Mouse (Mus musculus) CD4-positive, CD25-positive, alpha-beta regulatory T cell, adult 2 months (primary cell): ENCODE measurements around the gene Col4a2.

Source experiments
- DNase-seq: peaks from one replicate; pipeline ENCODE4 v3.0.0-alpha.2; 2012; ENCODE audit warnings: low read depth, low spot score

Col4a2 gene

DNA sequence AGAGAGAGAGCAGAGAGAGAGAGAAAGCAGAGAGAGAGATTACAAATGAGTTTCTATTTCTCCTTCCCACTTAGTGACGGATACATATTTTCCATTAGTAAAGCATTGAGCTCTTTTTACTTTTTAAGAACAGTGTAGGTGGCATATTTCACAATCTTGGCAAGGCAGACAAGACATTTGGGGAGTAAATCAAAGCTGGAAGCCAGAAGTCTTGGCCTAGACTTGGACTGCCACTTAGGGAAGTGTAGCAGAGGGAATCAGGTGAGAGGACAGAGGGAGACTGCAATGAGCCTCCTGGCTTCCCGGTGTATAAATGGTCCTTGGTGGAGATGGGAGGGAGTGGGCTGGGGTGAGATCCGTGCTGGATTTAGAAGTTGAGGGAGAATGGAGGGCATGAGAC is 70.3 kb downstream of the Col4a2 start:
- DNase-seq = no peak

DNA sequence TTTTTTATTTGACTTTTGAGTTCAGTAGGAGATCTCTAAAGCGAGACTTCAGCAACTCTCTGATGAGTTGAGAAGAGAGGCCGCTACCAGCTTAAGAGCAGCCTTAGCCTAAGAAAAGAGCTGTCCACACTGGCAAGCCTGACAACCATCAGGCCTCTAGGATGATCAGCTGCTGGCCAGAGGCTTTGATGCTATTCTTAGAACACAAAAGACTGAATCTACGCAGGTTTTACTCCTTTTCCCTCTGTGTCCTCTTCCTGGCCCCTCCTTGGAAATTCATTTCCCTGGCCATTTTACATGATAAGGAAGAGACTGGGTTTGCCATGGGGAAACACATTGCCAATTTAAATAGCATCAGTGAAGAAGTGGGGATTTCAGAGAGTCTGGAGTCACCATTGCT is 70.8 kb downstream of the Col4a2 start:
- no peak for DNase-seq

DNA sequence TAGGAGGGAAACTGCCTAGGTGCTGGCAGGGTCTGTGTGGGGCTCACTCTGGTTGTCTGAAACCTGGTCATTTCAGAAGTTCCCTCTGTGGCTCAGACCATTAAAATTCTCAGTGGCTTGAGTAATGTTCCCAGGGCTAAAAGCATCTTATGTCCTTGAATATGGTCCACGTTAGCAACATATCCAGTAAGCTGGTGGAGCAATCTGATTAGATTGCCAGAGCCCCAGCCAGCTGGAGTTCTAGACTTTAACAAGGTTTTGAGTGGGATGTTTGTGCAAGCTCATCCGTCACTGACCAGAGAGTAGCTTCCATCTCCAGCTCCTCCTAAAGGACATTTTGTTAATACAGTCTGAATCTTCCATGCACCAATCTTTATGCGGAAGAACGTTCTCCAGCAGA is 72.2 kb downstream of the Col4a2 start:
- DNase-seq = no peak

DNA sequence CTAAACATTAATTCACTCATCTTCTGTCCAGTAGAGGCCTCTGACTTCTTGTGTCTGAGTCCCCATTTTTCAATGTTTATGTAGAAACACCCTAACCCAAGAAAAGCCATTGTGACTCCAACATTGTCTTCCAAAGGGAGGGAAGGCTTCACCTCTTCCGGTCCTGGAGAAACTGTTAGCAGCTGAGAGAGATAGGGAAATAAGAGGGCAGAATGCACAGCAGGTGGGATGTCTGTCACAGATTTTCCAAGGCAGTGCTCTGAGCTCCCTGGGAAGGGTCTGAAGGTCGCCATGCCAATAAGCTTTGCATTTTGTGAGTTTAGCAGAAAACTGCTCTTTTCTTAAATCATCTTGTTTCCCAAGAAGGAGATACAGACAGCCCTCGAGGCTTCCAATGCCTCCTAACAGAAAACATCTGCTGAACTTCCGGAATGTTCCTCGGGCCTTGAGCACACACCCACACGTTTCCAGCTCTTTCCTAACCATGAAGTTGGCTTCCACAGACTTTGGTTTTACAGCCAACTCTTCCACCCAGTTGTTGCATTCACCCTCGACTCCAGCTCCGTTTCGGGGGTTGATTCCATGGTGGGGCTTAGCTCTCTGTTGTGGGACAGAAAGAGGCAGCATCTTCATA is 72.8 kb downstream of the Col4a2 start:
- no peak for DNase-seq

DNA sequence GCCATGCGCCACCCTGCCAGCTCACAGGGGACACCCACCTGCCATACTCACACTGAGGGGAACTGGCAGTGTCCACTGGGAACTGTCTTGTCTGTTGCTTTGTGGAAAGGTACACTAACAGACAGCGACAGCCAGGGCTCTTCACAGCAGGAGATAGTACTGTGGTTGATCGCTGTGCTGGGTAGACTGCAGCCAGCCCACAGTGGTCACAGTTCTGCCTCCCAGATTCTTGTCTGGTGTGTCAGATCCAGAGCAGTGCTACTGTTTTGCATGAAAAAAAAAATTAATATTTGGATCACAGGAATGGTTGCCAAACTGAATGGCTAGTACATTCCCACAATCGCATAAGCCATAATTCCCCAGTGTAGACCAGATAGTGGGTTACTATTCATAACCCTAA is 74.7 kb downstream of the Col4a2 start:
- DNase-seq = no peak

DNA sequence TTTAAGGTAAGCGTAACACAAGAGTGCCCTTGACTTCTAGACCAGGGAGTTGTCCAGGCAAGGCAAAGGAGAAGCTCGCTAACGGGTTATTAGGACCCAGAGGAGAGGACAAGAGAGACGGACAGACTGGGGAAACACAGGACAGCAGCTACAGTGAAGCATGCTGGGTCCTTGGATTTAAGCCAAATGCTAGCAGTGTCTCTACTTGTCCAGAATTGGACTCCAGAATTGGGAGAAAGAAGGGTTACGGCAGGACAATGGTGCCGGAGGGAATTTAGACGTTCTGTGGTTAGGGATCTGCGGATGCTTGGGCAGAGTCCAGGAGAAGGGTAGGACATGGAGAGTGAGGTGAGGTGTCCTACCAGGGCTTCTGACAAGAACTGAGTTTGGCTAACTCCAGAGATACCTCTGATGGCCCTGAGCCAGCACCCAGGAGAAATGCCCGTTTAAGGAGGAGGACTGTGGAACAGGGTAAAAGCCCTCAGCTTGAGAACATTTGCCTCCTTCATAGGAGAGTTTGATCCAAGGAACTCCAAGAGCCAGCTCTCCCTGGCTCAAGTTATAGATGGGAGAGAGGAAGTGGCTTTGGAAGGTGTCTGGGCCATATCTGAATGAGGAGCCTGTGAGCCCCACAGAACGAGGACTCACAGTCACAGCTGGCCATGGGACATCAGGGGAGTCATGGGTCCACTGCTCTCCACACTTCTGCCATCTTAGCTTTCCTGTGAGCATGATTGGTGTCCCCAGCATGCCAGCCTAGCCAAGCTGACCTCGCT is 76.9 kb downstream of the Col4a2 start:
- DNase-seq = no peak

DNA sequence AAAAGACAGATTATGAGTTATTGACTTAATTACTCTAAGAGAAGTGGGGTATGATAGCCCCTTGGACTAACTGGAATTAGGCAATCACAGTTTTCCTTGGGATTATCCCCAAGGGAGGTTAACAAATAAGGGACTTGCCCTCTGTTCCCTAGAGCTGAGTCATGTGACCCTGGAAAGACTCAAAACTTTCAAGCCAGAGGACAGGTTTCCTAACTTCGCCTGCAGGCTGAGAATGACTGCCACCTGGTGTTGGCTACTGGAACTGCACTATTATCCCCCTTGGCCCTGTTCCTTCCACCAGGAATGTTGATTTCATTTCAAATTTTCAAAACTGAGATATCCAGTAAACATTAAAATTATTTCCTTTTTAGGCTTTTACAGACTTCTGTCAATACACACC is 80.1 kb downstream of the Col4a2 start:
- peak; percentile 53 for DNase-seq

DNA sequence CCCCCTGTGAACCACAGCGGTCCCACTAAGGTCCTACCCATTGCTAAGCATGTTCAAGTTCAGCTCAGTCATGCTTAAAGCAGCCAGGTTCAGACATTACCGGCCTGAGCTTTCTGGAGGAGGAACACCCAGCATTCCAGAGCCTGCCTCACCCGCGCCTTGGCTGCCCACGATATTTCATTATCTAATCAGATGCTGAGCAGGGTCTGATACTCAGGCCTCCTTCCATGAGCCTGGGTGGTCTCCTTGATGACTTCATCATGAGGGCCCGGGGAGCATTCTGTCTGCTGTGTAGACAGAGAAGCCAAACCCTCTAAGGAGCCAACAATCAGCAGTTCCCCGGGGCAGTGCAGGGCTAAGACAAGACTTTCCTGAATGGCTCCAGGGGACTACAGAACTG is 80.6 kb downstream of the Col4a2 start:
- DNase-seq = no peak

DNA sequence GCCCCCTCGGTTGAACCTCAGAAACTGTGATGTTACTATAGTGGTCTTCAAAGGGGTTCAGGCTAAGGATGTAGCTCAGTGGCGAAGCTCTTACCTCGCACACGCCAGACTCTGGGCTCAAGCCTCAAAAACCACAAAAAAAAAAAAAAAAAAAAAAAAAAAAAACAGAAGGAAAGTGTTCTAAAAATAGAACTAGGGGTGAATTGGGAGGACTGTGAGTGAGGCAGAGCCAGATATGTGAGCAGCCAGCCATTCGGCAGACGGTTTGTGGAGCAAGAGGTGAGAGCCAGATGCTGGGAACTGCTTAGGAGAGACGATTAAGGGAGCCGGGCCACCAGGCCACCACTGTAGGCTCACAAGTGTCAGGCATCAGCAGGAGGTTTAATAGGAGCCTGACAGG is 81.0 kb downstream of the Col4a2 start:
- no peak for DNase-seq

DNA sequence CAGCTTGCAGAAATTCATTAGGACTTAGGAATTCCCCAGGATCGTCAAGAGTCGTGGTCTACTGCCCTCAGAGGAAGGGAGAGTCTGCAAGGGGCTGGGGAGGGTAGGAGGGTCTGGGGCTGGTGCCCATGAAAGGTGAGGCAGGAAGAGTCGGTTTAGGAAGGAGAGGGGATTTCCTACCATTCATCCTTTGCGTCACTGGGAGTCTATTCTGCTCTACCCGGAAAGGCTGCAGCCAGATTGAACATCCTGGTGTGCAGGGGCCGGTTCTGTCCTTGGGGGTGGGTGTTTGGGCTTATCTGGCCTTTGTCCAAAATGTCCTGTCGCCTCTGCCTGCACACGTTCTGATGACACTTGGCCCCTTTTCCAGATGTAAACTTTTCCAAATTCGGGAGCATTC is 82.2 kb downstream of the Col4a2 start:
- no peak for DNase-seq

DNA sequence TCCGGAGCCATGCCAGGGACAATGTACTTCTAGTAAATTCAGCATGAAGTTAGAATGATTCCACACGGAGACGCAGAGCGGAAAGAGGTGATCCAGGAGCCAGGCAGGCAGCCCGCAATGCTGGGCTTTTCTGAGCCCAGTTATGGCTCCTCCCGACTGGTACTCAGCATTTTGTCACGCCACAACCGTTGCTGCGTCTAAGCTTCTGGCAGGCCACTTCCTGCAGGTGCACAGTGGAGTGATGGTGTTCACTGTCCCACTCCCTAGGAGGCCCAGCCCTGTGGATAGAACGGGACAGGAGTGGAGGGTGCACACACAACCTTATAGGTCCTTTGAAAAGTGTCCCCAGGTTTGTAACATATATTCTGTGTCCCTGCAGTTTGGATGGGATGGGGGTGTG is 83.0 kb downstream of the Col4a2 start:
- no peak for DNase-seq

DNA sequence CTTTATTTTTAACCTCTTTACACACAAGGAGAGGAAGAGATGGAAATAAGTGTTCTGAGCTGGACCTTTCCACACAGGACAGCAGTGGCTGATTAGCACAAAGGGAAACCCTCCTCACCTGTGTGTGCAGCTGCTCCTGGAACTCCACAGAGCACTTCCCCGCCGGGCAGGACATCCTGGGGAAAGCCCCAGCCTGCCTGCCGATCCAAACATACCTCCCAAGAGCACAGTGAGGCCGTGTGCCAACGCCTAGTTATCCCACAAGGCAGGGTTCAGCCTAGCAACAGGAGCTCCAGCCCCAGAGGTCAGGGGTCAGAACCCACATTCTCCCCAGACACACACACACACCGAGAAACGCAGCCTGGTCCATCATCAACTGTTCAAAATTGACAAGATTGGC is 83.5 kb downstream of the Col4a2 start:
- DNase-seq = no peak

DNA sequence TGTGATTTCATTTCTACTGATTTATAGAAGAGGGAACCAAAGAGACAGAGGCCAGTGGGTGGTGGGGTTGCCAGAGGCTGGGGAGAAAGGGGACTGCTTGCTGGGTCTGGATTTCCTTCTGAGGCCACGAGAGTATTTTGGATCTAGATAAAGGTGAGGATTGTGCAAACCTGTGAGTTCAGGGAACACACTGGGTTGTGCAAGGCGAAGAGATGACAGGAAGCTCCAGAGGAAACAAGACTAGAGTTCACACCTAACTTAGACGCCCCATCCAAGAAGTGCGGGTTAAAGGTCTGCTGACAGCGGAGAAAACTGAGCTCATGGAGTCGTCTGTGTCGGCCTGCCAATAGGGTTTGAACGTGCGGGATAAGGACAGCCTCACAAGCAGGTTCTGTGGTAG is 84.5 kb downstream of the Col4a2 start:
- DNase-seq = no peak

DNA sequence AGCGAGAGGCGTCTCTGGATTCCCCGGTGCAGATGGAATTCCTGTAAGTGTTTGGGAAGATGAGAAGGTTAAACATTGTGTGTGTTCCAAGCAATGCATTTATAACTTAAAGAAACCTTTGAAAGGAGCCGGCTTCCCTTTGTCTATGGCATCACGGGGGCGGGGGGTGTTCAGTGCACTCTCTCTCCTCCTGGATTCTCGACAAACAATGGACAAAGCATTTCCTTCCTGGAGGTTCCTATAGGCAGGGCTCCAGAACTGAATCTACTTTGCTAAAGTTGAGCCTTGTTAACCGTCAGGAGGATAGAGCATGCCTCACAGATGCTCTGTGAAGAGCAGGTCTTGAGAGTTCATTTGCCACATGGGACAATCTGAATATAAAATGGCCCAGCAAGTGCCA is 87.1 kb downstream of the Col4a2 start:
- no peak for DNase-seq

DNA sequence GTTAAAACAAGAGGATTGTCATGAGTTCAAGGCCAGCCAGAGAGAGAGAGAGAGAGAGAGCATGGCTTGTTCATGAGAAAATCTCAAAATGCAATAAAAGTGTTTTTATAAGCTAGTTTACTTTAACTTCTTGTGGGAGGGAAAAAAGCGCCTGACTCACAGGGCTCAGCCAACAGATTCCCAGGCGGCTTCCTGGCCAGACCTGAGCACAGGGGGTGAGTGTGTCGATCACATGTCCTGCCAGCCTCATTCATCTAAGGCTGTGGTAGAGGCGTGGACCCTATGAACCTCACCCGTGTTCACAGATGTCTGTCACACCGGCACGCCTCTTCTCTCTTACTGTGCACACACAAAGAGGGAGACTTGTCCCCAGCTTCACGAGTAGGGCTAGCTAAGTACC is 87.6 kb downstream of the Col4a2 start:
- no peak for DNase-seq

DNA sequence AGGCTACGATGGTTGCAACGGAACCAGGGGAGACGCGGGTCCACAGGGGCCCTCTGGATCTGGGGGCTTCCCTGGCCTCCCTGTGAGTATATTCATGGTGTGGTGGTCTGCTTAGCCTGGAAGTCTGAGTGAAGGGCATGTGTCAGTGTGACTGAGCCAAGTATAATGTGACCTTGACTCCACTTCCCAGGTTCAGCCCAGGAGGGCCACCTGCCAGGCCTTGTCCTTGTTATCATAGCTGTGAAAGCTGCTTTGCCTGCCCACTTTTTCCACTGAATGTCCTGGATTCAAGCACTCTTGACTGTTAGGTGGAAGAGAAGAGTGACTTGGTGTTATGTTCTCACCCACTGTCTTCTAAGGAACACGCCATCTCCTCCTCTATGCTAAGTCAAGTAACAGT is 88.6 kb downstream of the Col4a2 start:
- DNase-seq = no peak

DNA sequence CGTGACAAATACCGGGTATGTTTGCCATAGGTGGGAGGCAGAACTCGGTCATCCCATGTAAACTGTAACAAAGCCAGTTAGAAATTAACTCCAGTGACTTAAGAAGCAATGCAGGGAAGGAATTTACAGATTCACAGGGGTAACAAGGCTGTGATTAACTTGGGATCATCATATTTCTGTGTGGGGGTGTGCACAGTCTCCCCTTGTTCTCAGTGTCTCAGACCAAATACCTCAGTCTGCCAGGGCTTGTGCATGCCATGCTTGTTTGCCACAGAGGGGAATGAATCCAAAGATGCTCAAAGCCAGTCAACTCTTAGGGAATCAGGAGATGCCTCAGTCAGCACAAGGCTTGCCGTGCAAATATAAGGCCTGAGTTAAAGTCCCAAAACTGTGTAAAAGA is 89.6 kb downstream of the Col4a2 start:
- DNase-seq = no peak

DNA sequence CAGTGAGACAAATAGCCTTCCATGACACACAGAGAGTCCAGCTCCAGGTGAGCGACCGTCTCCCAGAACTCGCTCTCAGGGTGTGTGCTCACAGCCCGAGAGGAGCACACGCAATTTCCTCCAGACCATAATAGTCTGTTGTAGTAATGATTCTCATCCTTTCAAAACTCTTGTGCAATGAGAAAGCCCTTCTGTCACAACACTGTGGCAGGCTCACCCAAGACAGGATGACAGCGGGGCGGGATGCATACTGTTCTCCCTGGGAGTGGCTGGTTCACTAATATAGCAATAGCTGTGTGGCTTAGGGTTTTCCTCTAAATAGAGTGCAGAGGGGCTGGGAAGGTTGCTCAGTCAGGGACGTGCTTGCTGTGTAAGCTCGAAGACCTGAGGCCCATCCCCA is 91.2 kb downstream of the Col4a2 start:
- no peak for DNase-seq

DNA sequence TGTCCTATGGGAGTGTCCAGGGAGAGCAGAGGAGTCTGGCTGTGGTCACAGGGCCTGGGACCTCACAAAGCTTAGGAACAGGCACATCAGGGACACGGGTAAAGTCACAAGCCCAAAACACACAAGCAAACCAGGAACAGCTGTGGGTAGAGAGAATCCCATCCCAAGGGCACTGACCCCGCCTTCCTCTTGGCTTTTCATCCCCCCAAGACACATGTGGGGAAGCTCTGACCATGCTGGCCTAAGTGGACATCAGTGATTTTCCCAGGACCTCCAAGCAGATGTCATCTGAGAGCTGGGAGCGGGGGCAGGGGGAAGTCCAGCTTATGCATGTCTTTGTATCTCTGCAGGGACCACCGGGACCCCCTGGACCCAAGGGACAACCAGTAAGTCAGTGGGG is 92.0 kb downstream of the Col4a2 start:
- no peak for DNase-seq

DNA sequence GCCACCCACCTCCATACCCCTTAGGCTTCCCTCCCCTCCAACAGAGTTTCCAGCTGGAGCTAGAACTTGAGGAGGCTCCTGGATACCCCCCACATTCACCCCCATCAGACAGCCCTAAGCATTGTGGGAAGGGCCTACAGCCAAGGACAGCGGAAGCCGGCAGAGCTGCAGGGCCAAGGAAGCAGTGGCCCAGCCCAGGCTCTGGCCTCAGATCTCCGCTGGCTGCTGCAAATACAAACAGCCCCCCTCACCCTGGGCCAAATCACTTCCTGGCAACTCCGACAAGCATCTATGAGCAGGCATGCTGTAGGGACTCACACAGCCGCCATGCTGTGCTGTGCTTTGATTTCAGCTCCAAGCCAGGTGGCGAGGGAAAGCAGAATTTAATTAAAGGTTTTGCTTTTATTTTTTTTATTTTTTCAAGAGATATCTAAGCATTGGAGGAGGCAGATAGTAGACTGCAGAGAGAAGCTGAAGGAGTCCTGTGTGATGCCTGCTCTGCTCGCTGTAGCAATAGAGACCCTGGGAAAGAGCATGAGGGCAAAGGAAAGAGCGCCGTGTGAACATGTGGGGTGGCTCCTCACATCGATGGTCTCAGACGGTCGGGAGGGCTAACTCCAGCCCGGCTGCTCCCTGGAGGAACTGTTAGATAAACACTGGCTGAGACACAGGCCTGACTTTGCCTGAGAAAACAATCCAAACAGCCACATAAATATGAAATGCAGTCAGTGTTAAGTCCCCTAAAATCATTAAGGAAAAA is 93.3 kb downstream of the Col4a2 start:
- no peak for DNase-seq

DNA sequence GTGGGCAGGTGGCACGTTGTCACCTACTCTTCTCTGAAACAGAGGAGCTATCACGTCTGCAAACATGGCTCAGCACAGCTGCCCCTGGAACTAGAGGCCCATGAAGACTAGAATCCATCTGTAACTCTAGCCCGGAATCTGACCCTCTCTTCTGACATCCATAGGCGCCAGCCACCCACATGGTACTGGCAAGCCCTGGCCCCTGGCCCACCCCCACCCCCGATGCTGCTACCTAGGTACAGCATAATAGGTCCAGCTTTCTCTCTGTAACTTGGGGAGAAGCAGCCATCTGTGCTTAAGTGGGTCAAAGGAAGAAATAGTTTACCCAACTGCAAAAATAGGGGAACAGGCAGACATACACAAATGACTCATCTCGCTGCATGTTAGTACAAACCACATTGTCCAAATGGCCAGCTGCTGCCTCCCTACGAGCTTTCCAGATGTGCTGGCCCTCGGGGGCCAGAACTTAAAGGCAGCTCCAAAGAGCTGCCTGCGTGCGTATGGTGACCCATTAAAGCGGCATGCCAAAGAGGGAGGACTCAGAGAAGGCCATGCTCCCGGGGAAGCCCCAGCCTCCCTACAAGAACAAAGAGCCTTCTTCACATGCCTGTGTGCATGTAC is 99.0 kb downstream of the Col4a2 start:
- no peak for DNase-seq

DNA sequence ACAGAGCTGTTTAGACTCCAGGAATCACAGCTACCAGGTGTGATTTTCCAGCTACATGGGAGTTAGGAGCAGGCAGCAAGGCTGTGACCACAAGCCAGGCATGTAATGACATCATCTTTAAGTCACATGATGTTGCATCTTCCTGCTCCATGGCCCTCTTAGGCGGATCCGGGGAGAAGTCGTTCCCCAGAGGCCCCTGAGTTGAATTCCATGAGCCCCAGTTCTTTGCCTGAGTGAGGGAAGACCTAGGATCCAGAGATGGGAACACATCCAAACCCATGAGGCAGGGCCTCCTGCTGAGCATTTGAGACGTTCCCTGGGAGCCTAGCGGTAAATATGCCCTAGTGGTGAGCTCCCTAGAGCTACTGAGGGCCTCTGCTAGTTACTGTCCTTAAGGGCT is 99.8 kb downstream of the Col4a2 start:
- DNase-seq = no peak

DNA sequence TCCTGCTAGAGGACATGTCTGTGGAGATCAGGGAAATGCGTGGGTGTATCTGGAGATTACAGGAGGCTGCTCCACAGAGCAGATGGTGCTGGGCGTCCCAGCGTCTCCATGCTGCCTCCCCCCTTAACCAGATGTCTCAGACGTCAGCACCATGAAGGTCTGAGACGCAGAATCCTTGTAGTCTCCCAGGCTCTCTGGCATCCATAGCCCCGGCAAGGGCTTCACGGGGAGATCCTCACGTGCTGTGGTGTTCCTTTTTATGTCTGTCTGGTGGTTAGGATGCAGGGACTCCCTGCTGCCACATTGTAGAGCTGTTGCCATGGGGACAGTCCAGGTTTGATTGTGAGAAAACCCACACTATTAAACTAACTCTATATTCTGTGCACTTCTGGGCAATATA is 101.7 kb downstream of the Col4a2 start:
- no peak for DNase-seq
